Mouse (Mus musculus) lung, embryonic 14.5 days (tissue): ENCODE results near the gene Znrf3. TPM values are rescaled to one million over a fixed set of nuclear protein-coding genes. Genes with fewer than 3 reads are reported as not detected.
A peak's percentile ranks its signal among the peaks of the same experiment; 100 is the strongest.

Experiments used
- ATAC-seq: fragments of 200-750 bp; cut with Nextera tagmentation; 2 replicates; pipeline ENCODE4 v1.8.0; 2017; ENCODE audit warnings: mild to moderate bottlenecking, moderate TSS enrichment, moderate library complexity; ENCODE audit not compliant: insufficient read depth
- DNase-seq: peaks from one replicate; pipeline ENCODE4 v3.0.0-alpha.2; 2015
- H3K27ac ChIP-seq: fragments of 300-500 bp; sonication (generic); 2 replicates; pipeline ENCODE4 v1.5.1; 2014; ENCODE audit warnings: low read depth, mild to moderate bottlenecking, moderate library complexity
- H3K27me3 ChIP-seq: fragments of 300-500 bp; sonication (generic); 2 replicates; pipeline ENCODE4 v1.6.1; 2014; ENCODE audit warnings: low read length, control low read depth; ENCODE audit not compliant: insufficient read depth
- H3K36me3 ChIP-seq: fragments of 300-500 bp; sonication (generic); 2 replicates; pipeline ENCODE4 v1.6.1; 2014; ENCODE audit warnings: control low read depth; ENCODE audit not compliant: insufficient read depth
- H3K4me1 ChIP-seq: fragments of 300-500 bp; sonication (generic); 2 replicates; pipeline ENCODE4 v1.6.1; 2014; ENCODE audit warnings: antibody characterized with exemption, control low read depth; ENCODE audit not compliant: insufficient read depth
- H3K4me2 ChIP-seq: fragments of 300-500 bp; sonication (generic); 2 replicates; pipeline ENCODE4 v1.6.1; 2014; ENCODE audit warnings: mild to moderate bottlenecking
- H3K4me3 ChIP-seq: fragments of 300-500 bp; sonication (generic); 2 replicates; pipeline ENCODE4 v1.5.1; 2014; ENCODE audit warnings: low read depth, low read length
- H3K9ac ChIP-seq: fragments of 300-500 bp; sonication (generic); 2 replicates; pipeline ENCODE4 v1.6.1; 2014
- H3K9me3 ChIP-seq: fragments of 300-500 bp; sonication (generic); 2 replicates; pipeline ENCODE4 v1.6.1; 2016; ENCODE audit warnings: low read depth, low read length, control low read depth
- CTCF ChIP-seq: IDR thresholded peaks from 2 replicates; pipeline ENCODE4 v1.5.1; 2016; ENCODE audit warnings: antibody characterized with exemption, low read depth
- WGBS: fragments of 180-500 bp; shearing (Covaris S2); extraction: QIAGEN DNeasy Blood & Tissue Kit; methylation state at CpG from one replicate; pipeline ENCODE4 v1.1.7; 2014; 5-methylcytosine and 5-hydroxymethylcytosine counted together
- polyA plus RNA-seq: library from polyadenylated mRNA; unstranded; fragments of >200 nt; fragmentation: Nextera tagmentation; extraction: Ambion mirVana; gene quantifications from 2 replicates; pipeline ENCODE4 v1.2.1, GENCODE M21; 2014

The Znrf3 gene
- polyA plus RNA-seq, 1 experiment from 2014 or later, result 16.8 TPM

DNA sequence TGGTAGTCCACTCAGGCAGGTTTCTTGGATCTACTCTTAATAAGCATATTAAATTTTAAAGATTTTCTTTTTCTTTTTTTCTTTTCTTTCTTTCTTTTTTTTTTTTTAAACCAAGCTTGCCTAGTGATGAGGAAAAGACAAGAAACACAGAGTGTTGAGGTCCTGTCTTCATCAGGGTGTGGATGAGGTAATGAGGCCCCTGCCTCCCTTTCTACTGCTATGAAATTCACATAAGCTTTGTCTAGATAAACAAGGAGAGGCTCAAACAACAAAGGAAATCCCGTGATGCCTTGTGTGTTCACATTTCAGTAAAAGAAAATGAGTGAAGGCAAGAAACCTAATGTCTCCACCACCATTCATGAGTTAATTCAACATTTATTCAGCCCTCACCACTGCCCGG, 196.4 kb downstream of the Znrf3 start:
- no peaks in the 10 kb centered on the region for H3K36me3 ChIP-seq
- no peak for TF ChIP-seq CTCF
- H3K4me3 ChIP-seq, result no peak overlapping the region
- WGBS, result 58% methylated on average over 2 of the region's 2 CpGs
- ATAC-seq (no peak), DNase-seq (no peak)
- peaks cover 17% of the 10 kb centered on the region for H3K4me1 ChIP-seq
- H3K27ac ChIP-seq, result no peak overlapping the region
- no peak overlapping the region for H3K4me2 ChIP-seq
- H3K9me3 ChIP-seq, result no peaks in the 10 kb centered on the region
- H3K27me3 ChIP-seq, result no peaks in the 10 kb centered on the region
- H3K9ac ChIP-seq, result no peak overlapping the region

- Histone ChIP-seq H3K9ac (no peak overlapping the region), H3K4me2 (no peak overlapping the region), H3K27ac (0 out of 2 replicates have a peak overlapping the region, but pooled peaks have one; percentile 60), H3K4me1 (peaks cover 15% of the 10 kb centered on the region), H3K4me3 (no peak overlapping the region), H3K27me3 (no peaks in the 10 kb centered on the region), H3K9me3 (no peaks in the 10 kb centered on the region), H3K36me3 (no peaks in the 10 kb centered on the region)
- WGBS, result 64% methylated on average over 7 of the region's 7 CpGs
- DNase-seq (no peak), ATAC-seq (no peak)
- no peak for TF ChIP-seq CTCF
Observed at GRCm38 (mm10) chr11:5245431-5245830, 199.2 kb downstream of the Znrf3 start.

- Histone ChIP-seq H3K9me3 (no peaks in the 10 kb centered on the region), H3K27me3 (no peaks in the 10 kb centered on the region), H3K4me1 (peaks cover 20% of the 10 kb centered on the region), H3K36me3 (no peaks in the 10 kb centered on the region), H3K4me3 (no peak overlapping the region), H3K4me2 (peak overlapping the region; percentile 44; the same call in 1 of the 2 replicates), H3K9ac (no peak overlapping the region), H3K27ac (peak overlapping the region; percentile 60)
- ATAC-seq (peak; percentile 36; the same call in 1 of the 2 replicates), DNase-seq (peak; percentile 55)
- no peak for TF ChIP-seq CTCF
- WGBS, result 17% methylated on average over 8 of the region's 8 CpGs
Observed at GRCm38 (mm10) chr11:5244749-5245130, 199.9 kb downstream of the Znrf3 start.

GRCm38 (mm10) chr11:5243812-5244748, 200.6 kb downstream of the Znrf3 start:
- no peak overlapping the region for H3K4me3 ChIP-seq
- H3K36me3 ChIP-seq, result no peaks in the 10 kb centered on the region
- peak overlapping the region; percentile 44; the same call in 1 of the 2 replicates for H3K4me2 ChIP-seq
- H3K9me3 ChIP-seq, result no peaks in the 10 kb centered on the region
- TF ChIP-seq CTCF, result no peak
- H3K27ac ChIP-seq, result peak overlapping the region; percentile 60
- WGBS, result 39% methylated on average over 24 of the region's 24 CpGs
- DNase-seq, result peak; percentile 31
- H3K4me1 ChIP-seq, result peaks cover 26% of the 10 kb centered on the region
- H3K9ac ChIP-seq, result no peak overlapping the region
- H3K27me3 ChIP-seq, result no peaks in the 10 kb centered on the region
- ATAC-seq, result no peak

- DNase-seq (no peak), ATAC-seq (no peak)
- Histone ChIP-seq H3K4me2 (no peak overlapping the region), H3K4me1 (peaks cover 27% of the 10 kb centered on the region), H3K9ac (no peak overlapping the region), H3K9me3 (no peaks in the 10 kb centered on the region), H3K4me3 (no peak overlapping the region), H3K27ac (no peak overlapping the region), H3K27me3 (no peaks in the 10 kb centered on the region), H3K36me3 (no peaks in the 10 kb centered on the region; the same call in 1 of the 2 replicates)
- WGBS, result 86% methylated on average over 7 of the region's 7 CpGs
- no peak for TF ChIP-seq CTCF
Observed at GRCm38 (mm10) chr11:5243208-5243607, 201.4 kb downstream of the Znrf3 start.

- DNase-seq (peak; percentile 39), ATAC-seq (peak; percentile 36; the same call in 1 of the 2 replicates)
- peak overlapping the region; percentile 91 for H3K27ac ChIP-seq
- H3K9ac ChIP-seq, result no peak overlapping the region
- WGBS, result 57% methylated on average over 8 of the region's 8 CpGs
- no peak for TF ChIP-seq CTCF
- no peaks in the 10 kb centered on the region for H3K9me3 ChIP-seq
- no peak overlapping the region for H3K4me3 ChIP-seq
- no peak overlapping the region for H3K4me2 ChIP-seq
- H3K27me3 ChIP-seq, result no peaks in the 10 kb centered on the region
- H3K36me3 ChIP-seq, result peaks cover 10% of the 10 kb centered on the region
- peaks cover 27% of the 10 kb centered on the region for H3K4me1 ChIP-seq
Observed at GRCm38 (mm10) chr11:5242158-5242557, 202.5 kb downstream of the Znrf3 start.
